Mouse (Mus musculus): ENCODE data around the gene Mdm2.

- TF ChIP-seq POLR2A (IDR thresholded peaks at IDR 0.05; ENCODE audit: borderline replicate concordance, control insufficient read depth, low read depth, low read length) (no peak), CTCF (IDR thresholded peaks at IDR 0.05; ENCODE audit: control insufficient read depth, insufficient read depth, low read length) (no peak)
These were observed 33.8 kb downstream of the Mdm2 start for GRCm38 (mm10) chr10:117676644-117677313.
